Mouse (Mus musculus) hindbrain, embryonic 14.5 days (tissue): ENCODE results near the gene Zfp768. TPM values are rescaled to one million over a fixed set of nuclear protein-coding genes. Genes with fewer than 3 reads are reported as not detected.
"Not testable (repeated sequence)": the region's sequence is repeated elsewhere in the genome, so short reads cannot be mapped to it uniquely, and the experiment has no call there.

ENCODE experiments used
- ATAC-seq: fragments of 200-750 bp; cut with Nextera tagmentation; 2 replicates; pipeline ENCODE4 v1.8.0; 2017; ENCODE audit warnings: moderate number of reproducible peaks, mild to moderate bottlenecking, moderate TSS enrichment, moderate library complexity; ENCODE audit not compliant: low FRiP score
- DNase-seq: peaks from one replicate; pipeline ENCODE4 v3.0.0-alpha.2; 2015; ENCODE audit warnings: low spot score
- H3K27ac ChIP-seq: fragments of 300-500 bp; sonication (generic); 2 replicates; pipeline ENCODE4 v1.5.1; 2014; ENCODE audit warnings: mild to moderate bottlenecking, moderate library complexity
- H3K27me3 ChIP-seq: fragments of 300-500 bp; sonication (generic); 2 replicates; pipeline ENCODE4 v1.6.1; 2014; ENCODE audit warnings: mild to moderate bottlenecking, low read length, mixed read lengths; ENCODE audit not compliant: control insufficient read depth, insufficient read depth
- H3K36me3 ChIP-seq: fragments of 300-500 bp; sonication (generic); replicated peaks from 2 replicates; pipeline ENCODE4 v1.6.1; 2014; ENCODE audit not compliant: control insufficient read depth, insufficient read depth
- H3K4me1 ChIP-seq: fragments of 300-500 bp; sonication (generic); replicated peaks from 2 replicates; pipeline ENCODE4 v1.6.1; 2014; ENCODE audit warnings: antibody characterized with exemption, low read length, mixed read lengths; ENCODE audit not compliant: control insufficient read depth, insufficient read depth
- H3K4me2 ChIP-seq: fragments of 300-500 bp; sonication (generic); replicated peaks from 2 replicates; pipeline ENCODE4 v1.6.1; 2014; ENCODE audit warnings: mild to moderate bottlenecking, moderate library complexity
- H3K4me3 ChIP-seq: fragments of 300-500 bp; sonication (generic); replicated peaks from 2 replicates; pipeline ENCODE4 v1.5.1; 2014; ENCODE audit warnings: mild to moderate bottlenecking, low read length
- H3K9ac ChIP-seq: fragments of 300-500 bp; sonication (generic); 2 replicates; pipeline ENCODE4 v1.6.1; 2014
- H3K9me3 ChIP-seq: fragments of 300-500 bp; sonication (generic); 2 replicates; pipeline ENCODE4 v1.6.1; 2016; ENCODE audit warnings: low read length; ENCODE audit not compliant: control insufficient read depth
- WGBS: fragments of 180-500 bp; shearing (Covaris S2); extraction: QIAGEN DNeasy Blood & Tissue Kit; methylation state at CpG from one replicate; pipeline ENCODE4 v1.1.7; 2014; 5-methylcytosine and 5-hydroxymethylcytosine counted together
- polyA plus RNA-seq: library from polyadenylated mRNA; unstranded; fragments of >200 nt; fragmentation: Nextera tagmentation; extraction: Ambion mirVana; gene quantifications from 2 replicates; pipeline ENCODE4 v1.2.1, GENCODE M21; 2014

The Zfp768 gene
- polyA plus RNA-seq, 1 experiment from 2014 or later = 4.8 TPM

GRCm38 (mm10) chr7:127385560-127385959, 40.2 kb upstream of the Zfp768 start:
- H3K4me2 ChIP-seq, DNase-seq, H3K27me3 ChIP-seq, H3K9ac ChIP-seq, H3K9me3 ChIP-seq, H3K4me3 ChIP-seq, H3K27ac ChIP-seq, H3K4me1 ChIP-seq, H3K36me3 ChIP-seq, ATAC-seq: not testable (repeated sequence)
- 94% methylated on average over 4 of the region's 4 CpGs for WGBS

DNA sequence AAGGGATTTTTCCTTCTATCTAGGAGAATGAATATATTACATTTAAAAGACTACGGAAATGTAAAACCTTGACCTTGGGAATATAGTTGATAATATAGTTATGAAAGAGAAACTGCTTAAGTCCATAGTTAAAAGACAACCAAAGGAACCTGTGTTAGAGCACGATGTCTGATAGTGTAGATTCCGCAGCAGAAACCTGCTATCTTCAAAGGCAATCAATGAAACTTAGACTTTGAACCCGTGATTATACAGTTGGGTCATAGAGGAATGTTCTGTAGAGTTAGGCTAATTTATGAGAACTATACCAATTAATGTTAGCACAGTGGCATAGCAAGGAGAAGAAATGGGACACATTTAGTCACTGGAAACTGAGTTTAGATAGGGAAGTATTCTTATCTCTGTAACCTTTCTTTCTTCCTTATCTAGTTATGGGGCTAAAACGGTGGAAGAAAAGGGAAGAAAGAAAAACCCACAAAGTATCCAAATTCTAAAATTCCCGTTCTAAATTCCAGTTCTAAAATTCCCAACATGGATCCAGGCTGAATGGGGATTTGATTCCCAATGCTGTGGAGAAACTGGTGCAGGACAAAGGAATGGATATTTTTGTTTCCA, 33.0 kb upstream of the Zfp768 start:
- Histone ChIP-seq H3K4me1 (no peaks in the 10 kb centered on the region), H3K4me3 (no peak overlapping the region), H3K4me2 (no peak overlapping the region), H3K9me3 (no peaks in the 10 kb centered on the region), H3K36me3 (peaks cover 3% of the 10 kb centered on the region; the same call in 1 of the 2 replicates), H3K27ac (no peak overlapping the region), H3K9ac (no peak overlapping the region), H3K27me3 (no peaks in the 10 kb centered on the region)
- 80% methylated on average over 6 of the region's 6 CpGs for WGBS
- ATAC-seq (no peak), DNase-seq (no peak)

- Histone ChIP-seq H3K9ac (peak within 1 kb of the TSS; percentile 66), H3K4me3 (peak within 1 kb of the TSS; percentile 54), H3K27ac (peak within 1 kb of the TSS; percentile 51), H3K4me2 (peak within 1 kb of the TSS; percentile 63)
- H3K36me3 ChIP-seq, H3K9me3 ChIP-seq, H3K4me1 ChIP-seq, H3K27me3 ChIP-seq: not testable (repeated sequence)
- WGBS = 1% methylated on average over 49 of the region's 49 CpGs
- ATAC-seq (peak; percentile 90), DNase-seq (peak; percentile 91)
These were observed 30.2 kb upstream of the Zfp768 start, which contains the start of gene Zfp747 for GRCm38 (mm10) chr7:127375271-127376245. Gene Zfp747 (minus strand): TSS chr7:127376050.

DNA sequence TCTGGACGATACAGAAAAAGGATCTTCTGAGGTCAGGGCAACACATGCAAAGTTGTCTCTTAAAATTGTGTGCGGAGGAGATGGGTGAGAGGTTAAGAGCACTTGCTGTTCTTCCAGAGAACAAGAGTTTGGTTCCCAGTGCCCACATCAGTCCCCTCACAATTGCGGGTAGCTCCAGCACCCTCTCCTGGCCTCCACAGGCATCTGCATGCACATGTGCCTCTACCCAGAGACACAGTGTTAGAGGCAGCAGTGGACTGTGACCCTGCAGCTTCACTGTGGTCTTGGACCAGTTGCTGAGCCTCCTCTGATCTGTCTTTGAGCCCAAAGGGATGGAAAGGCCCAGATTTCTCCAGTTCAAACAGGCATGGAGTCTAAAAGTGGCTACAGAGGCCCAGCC, 26.5 kb upstream of the Zfp768 start:
- H3K4me3 ChIP-seq, H3K27ac ChIP-seq, H3K4me2 ChIP-seq, ATAC-seq, H3K9me3 ChIP-seq, H3K4me1 ChIP-seq, DNase-seq, H3K9ac ChIP-seq, H3K27me3 ChIP-seq, H3K36me3 ChIP-seq: not testable (repeated sequence)
- WGBS = 78% methylated on average over 3 of the region's 3 CpGs

DNA sequence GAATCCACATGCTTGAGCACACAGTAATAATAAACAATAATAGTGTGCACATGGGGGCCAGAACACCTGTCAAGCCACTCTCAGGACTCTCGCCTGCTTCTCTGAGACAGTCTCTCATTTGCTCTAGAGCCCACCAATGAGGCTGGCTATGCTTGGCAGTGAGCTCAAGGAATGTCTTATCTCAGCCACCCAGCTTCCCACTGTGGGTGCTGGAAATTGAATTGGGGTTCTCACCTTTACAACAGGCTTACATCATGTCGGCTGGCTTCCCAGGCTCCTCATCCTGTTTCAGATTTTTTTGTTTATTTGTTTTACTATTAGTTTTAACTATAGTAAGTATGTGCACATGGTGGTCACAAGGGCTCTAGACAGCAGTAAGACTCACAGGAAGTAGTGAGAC, 25.8 kb upstream of the Zfp768 start:
- 86% methylated on average over 2 of the region's 2 CpGs for WGBS
- no peaks in the 10 kb centered on the region for H3K9me3 ChIP-seq
- no peaks in the 10 kb centered on the region for H3K36me3 ChIP-seq
- no peak for ATAC-seq
- no peaks in the 10 kb centered on the region for H3K27me3 ChIP-seq
- H3K27ac ChIP-seq = no peak overlapping the region
- no peak overlapping the region for H3K4me2 ChIP-seq
- H3K4me1 ChIP-seq = no peaks in the 10 kb centered on the region
- no peak for DNase-seq
- H3K4me3 ChIP-seq = no peak overlapping the region
- H3K9ac ChIP-seq = no peak overlapping the region

DNA sequence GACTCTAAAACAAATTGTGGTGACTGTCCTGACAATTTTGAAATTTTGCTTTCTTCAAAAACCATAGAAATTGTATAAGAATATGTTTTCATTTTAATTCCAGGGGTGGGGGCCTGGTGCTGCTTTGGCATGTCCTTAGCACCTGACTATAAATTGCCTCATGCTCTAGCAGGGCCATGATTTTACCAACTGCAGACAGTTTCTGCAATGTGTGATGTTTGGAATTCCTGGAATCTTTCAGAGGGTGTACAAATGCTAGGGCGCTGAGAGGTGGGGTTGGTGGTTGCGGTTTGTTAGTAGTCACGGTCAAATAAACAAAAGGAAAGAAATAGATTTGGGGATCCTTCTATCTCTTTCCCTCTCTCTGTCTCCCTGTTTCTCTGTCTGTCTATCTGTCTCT, 20.9 kb upstream of the Zfp768 start:
- DNase-seq (no peak), ATAC-seq (no peak)
- Histone ChIP-seq H3K36me3 (no peaks in the 10 kb centered on the region), H3K4me3 (no peak overlapping the region), H3K4me2 (no peak overlapping the region), H3K27me3 (peaks cover 3% of the 10 kb centered on the region; the same call in 1 of the 2 replicates), H3K27ac (no peak overlapping the region), H3K9ac (no peak overlapping the region), H3K4me1 (0 out of 2 replicates have a peak, but pooled peaks cover 12% of the 10 kb centered on the region), H3K9me3 (no peaks in the 10 kb centered on the region)
- WGBS = 92% methylated on average over 3 of the region's 3 CpGs

DNA sequence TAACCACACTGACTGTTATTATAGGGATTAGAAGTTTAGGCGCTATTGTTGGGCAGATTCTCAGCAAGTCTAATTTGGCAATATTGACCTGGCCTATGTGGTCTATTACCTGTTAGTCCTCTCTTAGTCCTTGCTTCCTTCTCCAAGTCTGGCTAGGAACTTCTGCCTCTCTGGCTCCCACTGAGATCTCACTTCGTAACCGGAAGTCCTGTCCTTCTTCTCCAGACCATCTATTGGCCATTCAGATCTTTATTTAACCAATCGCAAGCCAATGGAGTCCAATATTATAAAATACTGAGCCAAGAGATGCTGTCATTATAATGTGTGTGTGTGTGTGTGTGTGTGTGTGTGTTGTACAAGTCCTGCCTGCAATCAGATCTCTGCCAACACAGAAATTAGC, 18.8 kb upstream of the Zfp768 start:
- Histone ChIP-seq H3K4me2 (peak overlapping the region; percentile 84), H3K36me3 (no peaks in the 10 kb centered on the region), H3K4me1 (0 out of 2 replicates have a peak, but pooled peaks cover 12% of the 10 kb centered on the region), H3K27me3 (peaks cover 3% of the 10 kb centered on the region; the same call in 1 of the 2 replicates), H3K9ac (peak overlapping the region; percentile 66; the same call in 1 of the 2 replicates), H3K9me3 (no peaks in the 10 kb centered on the region), H3K27ac (no peak overlapping the region), H3K4me3 (peak overlapping the region; percentile 34)
- ATAC-seq (no peak), DNase-seq (no peak)
- WGBS = 45% methylated on average over 4 of the region's 4 CpGs

DNA sequence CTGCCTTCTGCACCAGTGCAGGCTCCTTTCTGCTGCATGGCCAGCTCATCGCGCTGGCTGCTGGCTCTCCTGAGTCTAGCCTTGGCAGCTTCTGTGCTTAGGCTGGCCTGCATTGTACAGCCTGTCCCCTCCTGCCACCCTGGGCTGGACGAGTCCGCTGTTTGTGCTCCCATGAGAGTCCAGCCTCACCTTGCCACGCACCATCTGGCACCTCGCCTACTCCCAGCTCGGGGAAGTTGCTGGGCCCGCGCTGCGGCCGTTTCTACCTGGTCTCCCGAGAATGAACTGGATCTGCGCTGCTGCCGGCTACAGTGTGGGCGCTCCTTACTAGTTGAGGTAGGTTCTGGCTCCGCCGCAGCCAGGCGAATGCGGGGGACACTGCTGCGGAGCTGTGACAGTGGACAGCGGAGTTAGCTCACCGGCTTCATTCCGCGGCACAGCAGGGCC, 18.1 kb upstream of the Zfp768 start:
- H3K27me3 ChIP-seq = peaks cover 3% of the 10 kb centered on the region; the same call in 1 of the 2 replicates
- 1% methylated on average over 24 of the region's 24 CpGs for WGBS
- ATAC-seq = no peak

DNA sequence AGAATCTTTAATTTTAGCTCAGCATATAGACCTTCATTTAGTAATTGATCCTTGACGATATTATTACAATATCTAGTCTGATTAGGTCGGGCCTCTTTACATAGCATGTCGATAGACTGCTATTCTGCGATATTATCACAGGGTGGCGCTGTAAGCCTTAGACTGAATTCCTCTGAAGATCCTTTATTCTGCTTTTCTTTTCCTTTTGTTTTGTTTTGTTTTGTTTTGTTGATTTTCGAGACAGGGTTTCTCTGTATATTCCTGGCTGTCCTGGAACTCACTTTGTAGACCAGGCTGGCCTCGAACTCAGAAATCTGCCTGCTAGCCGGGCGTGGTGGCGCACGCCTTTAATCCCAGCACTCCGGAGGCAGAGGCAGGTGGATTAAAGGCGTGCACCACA, 17.0 kb upstream of the Zfp768 start:
- H3K27me3 ChIP-seq, H3K4me3 ChIP-seq, H3K9me3 ChIP-seq, H3K27ac ChIP-seq, ATAC-seq, H3K36me3 ChIP-seq, H3K9ac ChIP-seq: not testable (repeated sequence)
- H3K4me1 ChIP-seq = 0 out of 2 replicates have a peak, but pooled peaks cover 12% of the 10 kb centered on the region
- H3K4me2 ChIP-seq = peak overlapping the region; percentile 40
- peak; percentile 78 for DNase-seq
- WGBS = 21% methylated on average over 13 of the region's 13 CpGs

More for the DNA sequence above, 18.1 kb upstream of the Zfp768 start:
- H3K4me3 ChIP-seq = peak overlapping the region; percentile 34
- peak overlapping the region; percentile 84 for H3K4me2 ChIP-seq
- peak overlapping the region; percentile 66 for H3K9ac ChIP-seq
- 0 out of 2 replicates have a peak, but pooled peaks cover 12% of the 10 kb centered on the region for H3K4me1 ChIP-seq
- peak; percentile 48 for DNase-seq
- H3K27ac ChIP-seq = peak overlapping the region; percentile 44; the same call in 1 of the 2 replicates
- no peaks in the 10 kb centered on the region for H3K9me3 ChIP-seq
- H3K36me3 ChIP-seq = no peaks in the 10 kb centered on the region
